Mouse (Mus musculus): ENCODE measurements around the gene Gxylt2.

GRCm38 (mm10) chr6:100706861-100707260 is 2.3 kb downstream of the Gxylt2 start:
- TF ChIP-seq CTCF (IDR thresholded peaks at IDR 0.05; ENCODE audit: low read depth, low read length), result no peak
- no peak for TF ChIP-seq POLR2A (IDR thresholded peaks at IDR 0.05; ENCODE audit: insufficient read depth, low read length)
- TF ChIP-seq EP300 (IDR thresholded peaks at IDR 0.05; ENCODE audit: insufficient read depth, low read depth, low read length), result no peak
